Mouse (Mus musculus) ES-E14 (cell line): ENCODE data around the gene Gm17416. TPM values are rescaled to one million over a fixed set of nuclear protein-coding genes. Genes with fewer than 3 reads are reported as not detected.

Experiments used
- DNase-seq: peaks from one replicate; pipeline ENCODE4 v3.0.0-alpha.2; 2013; ENCODE audit warnings: low read depth, low spot score
- H3K27ac ChIP-seq: 2 replicates; pipeline ENCODE4 v1.5.1; 2012; ENCODE audit warnings: low read depth, mild to moderate bottlenecking, low read length, moderate library complexity, mixed read lengths; ENCODE audit not compliant: poor library complexity, insufficient read depth, severe bottlenecking
- H3K36me3 ChIP-seq: 2 replicates; pipeline ENCODE4 v1.6.1; 2012; ENCODE audit warnings: mild to moderate bottlenecking, low read length, moderate library complexity, mixed read lengths; ENCODE audit not compliant: control insufficient read depth, poor library complexity, insufficient read depth, severe bottlenecking
- H3K4me1 ChIP-seq, 2 experiments: fragments of 150-350 bp in 1 of 2; sonication (generic) in 1 of 2; 2 replicates each; pipeline ENCODE4 v1.6.1; 2012; ENCODE audit warnings: low read length in 2 of 2, mild to moderate bottlenecking in 1 of 2, mixed read lengths in 1 of 2; ENCODE audit not compliant: control insufficient read depth in 2 of 2, insufficient read depth in 2 of 2, poor library complexity in 1 of 2
- H3K4me3 ChIP-seq, 2 experiments: fragments of 150-350 bp in 1 of 2; sonication (generic) in 1 of 2; 2 replicates each; pipeline ENCODE4 v1.5.1; 2012; ENCODE audit warnings: low read length in 2 of 2, low read depth in 1 of 2, mild to moderate bottlenecking in 1 of 2, mixed read lengths in 1 of 2; ENCODE audit not compliant: insufficient read depth in 1 of 2, poor library complexity in 1 of 2, severe bottlenecking in 1 of 2
- H3K9ac ChIP-seq: 2 replicates; pipeline ENCODE4 v1.6.1; 2012; ENCODE audit warnings: low read depth, mild to moderate bottlenecking, low read length, mixed read lengths; ENCODE audit not compliant: poor library complexity, insufficient read depth, severe bottlenecking
- H3K9me3 ChIP-seq: fragments of 150-350 bp; sonication (generic); 2 replicates; pipeline ENCODE4 v1.6.1; 2012; ENCODE audit warnings: low read depth, mild to moderate bottlenecking, low read length; ENCODE audit not compliant: control insufficient read depth, insufficient read depth
- CHD2 ChIP-seq: IDR thresholded peaks from 2 replicates; pipeline ENCODE4 v1.6.1; 2014; ENCODE audit warnings: mild to moderate bottlenecking, low read depth, low read length, inconsistent platforms
- HCFC1 ChIP-seq: IDR thresholded peaks from 2 replicates; pipeline ENCODE4 v1.6.1; 2012; ENCODE audit warnings: low read length, inconsistent platforms, borderline replicate concordance; ENCODE audit not compliant: insufficient read depth
- MAFK ChIP-seq: IDR thresholded peaks from 2 replicates; pipeline ENCODE4 v1.6.1; 2014; ENCODE audit warnings: mild to moderate bottlenecking, low read depth, low read length, inconsistent platforms; ENCODE audit not compliant: insufficient read depth
- ZC3H11A ChIP-seq: IDR thresholded peaks from 2 replicates; pipeline ENCODE4 v1.6.1; 2012; ENCODE audit warnings: low read depth, mild to moderate bottlenecking, inconsistent platforms, low read length, borderline replicate concordance
- ZNF384 ChIP-seq: IDR thresholded peaks from 2 replicates; pipeline ENCODE4 v1.6.1; 2012; ENCODE audit warnings: low read depth, low read length, inconsistent platforms
- in situ Hi-C, 2 experiments: fragments of 600-800 bp; cut with MboI; formaldehyde crosslinking; loops; one replicate each; pipeline ENCODE4 v1.15.1; 2025; ENCODE audit warnings: low sequenced_read_pairs in 2 of 2, inconsistent platforms in 1 of 2; ENCODE audit not compliant: unreplicated experiment in 2 of 2
- total RNA-seq: library from RNA; depleted of rRNA; stranded (reverse); fragments of 300-350 nt; gene quantifications from 2 replicates; pipeline ENCODE4 v1.2.3, GENCODE M21; 2012; rRNA removed

The Gm17416 gene
- total RNA-seq: not detected in 2 replicates

DNA sequence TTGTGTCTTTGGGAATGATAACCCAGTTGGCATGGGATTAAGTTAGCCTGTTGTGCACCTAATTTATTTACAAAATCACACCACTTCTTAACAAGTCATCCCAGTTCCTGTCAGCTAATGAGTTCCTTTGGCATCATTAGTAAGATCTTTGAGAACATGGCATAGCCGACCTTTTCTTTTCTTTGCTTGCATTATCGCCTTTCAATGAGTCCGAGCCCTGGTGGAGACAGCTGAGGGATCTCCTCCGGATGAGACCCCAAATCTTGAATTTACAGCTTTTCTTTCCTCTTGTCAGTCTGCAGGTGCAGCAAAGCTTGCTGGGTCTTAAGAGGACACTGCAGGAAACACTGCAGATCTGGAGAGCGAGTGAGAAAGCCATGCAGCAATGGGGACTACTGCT is at the start of gene Gm17416:
Gene Gm17416 (plus strand): TSS at position 301 of the 400 bp plus-strand sequence.
- H3K9ac ChIP-seq: no peak within 1 kb of the TSS
- in situ Hi-C loops: no loop called here

DNA sequence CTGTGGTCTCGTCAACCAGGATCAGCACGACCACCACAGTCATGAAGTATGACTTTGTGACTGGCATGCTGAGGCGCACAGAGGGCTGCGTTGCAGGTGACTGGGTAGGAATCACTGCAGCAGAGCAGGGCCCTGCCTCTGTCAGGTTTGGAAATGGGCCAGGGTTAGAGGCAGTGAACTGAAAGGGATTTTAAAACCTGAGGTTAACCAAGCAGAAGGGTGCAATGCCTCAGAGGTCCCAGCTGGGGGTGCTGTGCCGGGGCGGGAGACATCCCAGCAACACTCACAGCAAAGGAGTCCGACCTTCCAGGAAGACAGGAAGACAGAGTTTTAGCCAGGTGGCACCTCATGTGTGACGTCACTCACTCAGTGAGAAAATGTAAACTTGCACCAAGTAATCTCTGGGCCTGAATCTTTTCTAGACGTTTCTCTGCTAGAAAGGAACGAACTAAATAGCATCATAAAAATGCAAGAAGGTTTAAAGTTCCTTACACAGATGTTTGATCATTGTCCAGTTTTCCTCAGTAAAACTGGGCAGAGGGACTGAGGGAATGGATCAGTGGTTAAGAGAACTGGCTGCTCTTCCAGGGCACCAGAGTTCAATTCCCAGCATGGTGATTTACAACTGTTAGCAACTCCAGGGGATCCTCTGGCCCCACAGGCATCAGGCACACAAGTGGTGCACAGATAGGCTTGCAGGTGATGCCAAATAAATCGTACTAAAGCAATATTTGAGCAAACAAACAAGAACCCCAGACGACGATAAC is 29.0 kb upstream of the Gm17416 start, which contains the start of gene Defb29:
Gene Defb29 (minus strand): TSS at position 155 of the 767 bp plus-strand sequence.
- no peak for TF ChIP-seq HCFC1
- no peak for TF ChIP-seq ZC3H11A
- TF ChIP-seq MAFK: no peak
- TF ChIP-seq ZNF384: no peak
- no peak for TF ChIP-seq CHD2
- DNase-seq: peak; percentile 40
- H3K4me3 ChIP-seq: no peak within 1 kb of the TSS

More for the DNA sequence above, at the start of gene Gm17416:
- TF ChIP-seq ZC3H11A: no peak
- TF ChIP-seq ZNF384: no peak
- no peak for TF ChIP-seq MAFK
- TF ChIP-seq HCFC1: no peak
- TF ChIP-seq CHD2: no peak
- Histone ChIP-seq H3K36me3 (no peaks in the 10 kb centered on the region), H3K9me3 (no peaks in the 10 kb centered on the region), H3K4me1 (no peaks in the 10 kb centered on the region), H3K4me3 (no peak within 1 kb of the TSS), H3K27ac (no peak within 1 kb of the TSS)
- no peak for DNase-seq

DNA sequence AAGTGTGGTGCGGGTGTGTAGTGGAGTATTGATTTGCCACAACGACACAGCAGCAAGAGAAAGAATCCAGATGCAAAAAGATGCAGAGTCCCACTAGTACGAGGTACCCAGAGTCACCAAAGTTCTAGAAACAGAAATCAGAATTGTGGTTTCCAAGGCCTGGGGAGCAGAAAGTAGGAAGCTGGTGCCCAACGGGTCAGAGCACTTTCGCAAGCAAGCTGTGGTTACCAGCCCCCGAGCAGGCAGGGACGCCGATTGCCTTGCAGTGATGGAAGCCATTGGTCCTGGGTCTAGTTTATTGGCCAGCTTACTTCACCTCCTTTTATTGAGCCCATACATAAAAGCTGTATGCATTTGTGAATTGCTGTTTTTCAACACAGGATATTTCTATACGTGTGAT is 27.2 kb upstream of the Gm17416 start:
- TF ChIP-seq CHD2 (no peak), ZC3H11A (no peak), MAFK (no peak), ZNF384 (no peak), HCFC1 (no peak)
- no peak for DNase-seq
- Histone ChIP-seq H3K36me3 (no peaks in the 10 kb centered on the region), H3K9ac (no peak overlapping the region), H3K4me1 (no peaks in the 10 kb centered on the region), H3K9me3 (no peaks in the 10 kb centered on the region), H3K27ac (no peak overlapping the region), H3K4me3 (no peak overlapping the region)
- in situ Hi-C loops: no loop called here

More for the DNA sequence above, 29.0 kb upstream of the Gm17416 start, which contains the start of gene Defb29:
- Histone ChIP-seq H3K9ac (no peak within 1 kb of the TSS), H3K4me1 (no peaks in the 10 kb centered on the region), H3K9me3 (no peaks in the 10 kb centered on the region), H3K27ac (no peak within 1 kb of the TSS), H3K36me3 (no peaks in the 10 kb centered on the region)
- in situ Hi-C loops: no loop called here

DNA sequence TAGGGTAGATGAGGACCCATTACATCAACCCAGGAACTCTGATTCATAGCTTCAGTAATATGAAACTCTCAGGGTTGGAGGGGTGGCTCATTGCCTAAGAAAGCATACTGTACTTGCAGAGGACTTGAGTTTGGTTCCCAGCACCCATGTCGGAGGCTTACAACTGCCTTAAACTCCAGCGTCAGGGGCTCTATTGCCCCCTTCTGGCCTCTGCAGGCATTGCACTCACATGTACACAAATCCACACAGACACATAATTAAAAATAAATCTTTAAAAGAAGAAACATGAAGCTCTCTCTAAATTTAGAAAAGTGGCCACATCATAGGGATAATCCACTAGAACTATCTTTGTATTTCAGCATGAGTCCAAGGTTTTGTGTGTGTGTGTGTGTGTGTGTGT is 26.2 kb upstream of the Gm17416 start:
- TF ChIP-seq CHD2: no peak
- TF ChIP-seq MAFK: no peak
- TF ChIP-seq ZC3H11A: no peak
- Histone ChIP-seq H3K4me1 (no peaks in the 10 kb centered on the region), H3K9me3 (no peaks in the 10 kb centered on the region), H3K36me3 (no peaks in the 10 kb centered on the region), H3K9ac (no peak overlapping the region), H3K27ac (no peak overlapping the region), H3K4me3 (no peak overlapping the region)
- no peak for DNase-seq
- in situ Hi-C loops: no loop called here

DNA sequence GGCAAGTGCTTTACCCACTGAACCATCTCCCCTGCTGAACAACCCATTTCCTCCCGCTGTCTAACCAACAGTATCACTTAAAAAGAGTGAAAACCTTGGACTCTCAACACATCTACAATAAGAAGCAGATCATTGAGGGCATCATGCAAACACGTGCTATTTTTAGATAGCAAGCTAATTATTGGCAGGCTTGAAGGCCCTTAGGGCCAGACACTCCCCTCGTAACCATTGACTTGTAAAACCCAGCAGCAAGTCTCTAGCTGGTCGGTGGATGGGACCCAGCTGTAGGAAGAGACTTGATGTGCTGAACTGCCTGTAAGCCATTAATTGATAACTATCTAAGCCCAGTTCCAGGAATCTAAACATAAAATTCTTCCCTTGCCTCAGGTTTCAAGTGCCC is 25.7 kb upstream of the Gm17416 start:
- DNase-seq: no peak
- no peaks in the 10 kb centered on the region for H3K36me3 ChIP-seq
- in situ Hi-C loops: no loop called here
- no peak overlapping the region for H3K27ac ChIP-seq
- no peaks in the 10 kb centered on the region for H3K4me1 ChIP-seq
- TF ChIP-seq MAFK: no peak
- no peak for TF ChIP-seq ZNF384
- no peak for TF ChIP-seq CHD2
- no peak for TF ChIP-seq HCFC1
- no peak for TF ChIP-seq ZC3H11A
- no peaks in the 10 kb centered on the region for H3K9me3 ChIP-seq
- H3K9ac ChIP-seq: no peak overlapping the region
- H3K4me3 ChIP-seq: no peak overlapping the region
